Mouse (Mus musculus): ENCODE measurements around the gene Sec14l2. TPM values are rescaled to one million over a fixed set of nuclear protein-coding genes. Genes with fewer than 3 reads are reported as not detected.
A peak's percentile ranks its signal among the peaks of the same experiment; 100 is the strongest.
"Not testable (repeated sequence)": the region's sequence is repeated elsewhere in the genome, so short reads cannot be mapped to it uniquely, and the experiment has no call there.

The Sec14l2 gene
- polyA plus RNA-seq, 1 experiment: 43.0 TPM

GRCm38 (mm10) chr11:4134400-4134799, 11.2 kb upstream of the Sec14l2 start:
- no peak for DNase-seq (ENCODE audit: extremely low spot score in 1 of 2, low spot score in 1 of 2)

GRCm38 (mm10) chr11:4133450-4133849, 10.2 kb upstream of the Sec14l2 start:
- DNase-seq (ENCODE audit: extremely low spot score in 1 of 2, low spot score in 1 of 2): no peak

DNA sequence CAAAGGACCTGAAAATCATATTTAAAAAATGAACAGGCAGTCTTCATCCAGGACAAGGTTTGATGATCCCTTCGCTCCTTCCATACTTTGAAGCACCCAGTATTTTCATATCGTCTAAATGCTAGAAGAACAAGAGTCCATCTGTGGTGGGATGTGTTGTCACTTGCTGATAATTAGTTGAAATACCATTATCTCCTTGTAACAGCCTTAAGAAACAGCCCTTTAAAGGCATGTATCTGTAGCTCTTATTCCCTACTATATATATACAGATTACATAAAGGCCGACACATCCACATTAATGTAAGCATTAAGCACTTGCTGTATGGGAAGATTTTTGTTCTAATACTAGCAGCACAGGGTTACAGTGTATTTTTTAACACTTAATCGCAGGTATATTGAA, 5.2 kb upstream of the Sec14l2 start:
- not testable (repeated sequence) for DNase-seq (ENCODE audit: extremely low spot score in 1 of 2, low spot score in 1 of 2)

GRCm38 (mm10) chr11:4127059-4127458, 3.8 kb upstream of the Sec14l2 start:
- no peak for DNase-seq (ENCODE audit: extremely low spot score in 1 of 2, low spot score in 1 of 2)

GRCm38 (mm10) chr11:4123922-4124321, 707 bp upstream of the Sec14l2 start:
- peak in 1 of 2 experiments; percentile 68 for DNase-seq (ENCODE audit: extremely low spot score in 1 of 2, low spot score in 1 of 2)

DNA sequence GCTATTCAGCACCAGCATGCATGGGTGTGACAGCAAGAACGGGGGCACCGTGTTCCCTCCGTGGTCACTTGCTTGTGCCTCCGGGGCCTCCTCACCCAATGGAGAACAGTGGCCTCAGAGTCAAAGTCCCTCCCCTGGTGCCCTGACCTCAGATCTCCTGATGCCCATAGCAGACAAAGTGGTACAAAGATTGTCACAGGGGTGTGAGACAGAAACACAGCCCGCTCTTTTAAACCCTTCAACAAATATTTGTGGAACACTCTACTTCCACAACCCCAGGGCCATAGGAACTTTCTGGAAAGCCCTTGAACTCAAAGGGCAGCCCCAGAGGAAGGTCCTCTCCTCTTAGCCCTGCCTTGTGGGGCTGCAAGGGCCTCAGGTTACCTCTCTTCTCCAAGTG, 989 bp downstream of the Sec14l2 start:
- no peak for DNase-seq (ENCODE audit: extremely low spot score in 1 of 2, low spot score in 1 of 2)

- DNase-seq (ENCODE audit: extremely low spot score in 1 of 2, low spot score in 1 of 2): no peak
Measured at GRCm38 (mm10) chr11:4121691-4122090, 1.5 kb downstream of the Sec14l2 start.

DNA sequence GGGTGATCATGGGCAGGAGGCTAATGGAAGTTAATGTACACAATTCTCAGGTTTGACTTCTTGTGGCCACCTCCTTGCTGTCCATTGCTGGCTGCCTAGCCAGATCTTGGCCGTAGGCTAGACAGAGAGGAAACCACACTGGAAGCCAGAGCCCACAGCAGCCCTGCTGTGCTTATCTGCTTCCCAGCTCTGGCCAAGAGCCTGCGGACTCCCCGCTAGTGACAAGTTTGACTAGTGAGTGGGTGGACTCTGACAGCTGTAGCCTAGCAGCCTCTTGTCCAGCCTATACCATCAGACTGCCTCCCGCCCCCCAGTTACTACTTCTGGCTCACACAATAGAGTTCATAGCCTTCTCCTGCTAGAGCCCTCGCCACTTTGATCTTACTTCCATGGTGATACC, 3.6 kb downstream of the Sec14l2 start:
- DNase-seq (ENCODE audit: extremely low spot score in 1 of 2, low spot score in 1 of 2): no peak

- DNase-seq (ENCODE audit: extremely low spot score in 1 of 2, low spot score in 1 of 2): peak in 1 of 2 experiments; percentile 87
Measured at GRCm38 (mm10) chr11:4118081-4118921, 4.9 kb downstream of the Sec14l2 start.

DNA sequence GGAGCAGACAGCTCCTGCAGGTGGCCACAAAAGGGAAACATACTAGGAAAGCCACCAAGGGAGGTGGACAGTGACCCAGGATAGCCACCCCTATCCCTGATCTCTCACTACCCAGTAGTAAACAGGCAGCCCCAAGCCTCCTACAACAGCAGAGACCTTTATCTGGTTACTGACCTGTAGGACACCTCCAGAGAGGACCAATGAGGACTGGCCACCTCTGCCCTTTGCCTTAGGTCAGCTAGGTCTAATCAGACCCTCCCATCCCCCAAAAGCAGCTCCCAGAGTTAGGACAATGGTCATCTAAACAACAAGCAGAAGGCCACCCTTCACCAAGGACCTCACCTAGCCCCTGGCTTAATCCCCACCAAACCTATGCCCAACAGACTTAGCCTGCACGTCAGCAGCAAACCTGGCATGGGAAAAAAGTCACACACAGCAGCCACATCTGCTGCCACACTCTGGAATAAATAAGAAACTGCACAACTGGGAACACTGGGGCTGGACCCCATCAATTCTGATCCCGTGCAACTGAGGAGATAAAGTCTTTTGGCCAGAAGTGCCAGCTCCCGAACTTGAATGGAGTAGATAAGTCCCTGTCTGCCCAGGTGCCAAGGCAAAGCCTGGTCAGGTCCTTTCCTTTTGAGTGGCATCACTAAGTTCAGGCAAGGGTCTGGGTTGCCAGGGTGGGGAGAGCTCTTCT, 5.7 kb downstream of the Sec14l2 start:
- DNase-seq (ENCODE audit: extremely low spot score in 1 of 2, low spot score in 1 of 2): peak in 1 of 2 experiments; percentile 41

DNA sequence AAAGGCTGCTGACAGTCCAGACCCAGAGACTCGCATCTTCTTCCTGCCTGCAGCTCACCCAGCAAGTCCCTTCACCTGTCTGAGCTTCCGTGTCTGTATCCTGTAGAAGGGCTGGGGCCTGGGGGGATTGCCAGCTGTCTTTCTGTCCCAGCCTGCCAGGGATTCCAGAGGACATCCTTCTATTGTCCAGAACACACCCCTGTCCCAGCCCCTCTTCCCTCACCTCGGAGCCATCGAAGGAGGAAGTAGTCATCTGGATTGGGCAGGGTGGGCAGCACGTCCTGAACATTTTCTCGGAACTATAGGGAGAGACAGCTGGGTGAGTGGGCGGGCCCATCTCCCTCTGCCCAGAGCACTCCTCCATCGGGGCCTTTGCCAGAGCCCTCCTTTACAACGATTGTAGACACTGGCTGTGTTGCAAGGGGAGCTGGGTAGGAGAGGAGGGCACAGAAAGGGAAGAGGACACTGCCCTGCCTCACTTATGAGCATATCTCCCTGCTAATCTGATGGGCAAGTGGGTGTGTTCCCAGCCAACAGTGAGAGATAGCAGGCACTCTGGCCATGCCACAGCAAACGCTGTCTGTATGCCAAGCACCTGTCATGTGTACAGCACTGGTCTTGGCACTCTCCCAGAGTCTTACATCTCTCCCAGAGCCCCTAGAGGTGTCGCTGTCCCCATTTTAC, 6.6 kb downstream of the Sec14l2 start:
- DNase-seq (ENCODE audit: extremely low spot score in 1 of 2, low spot score in 1 of 2): peak in 1 of 2 experiments; percentile 72

- DNase-seq (ENCODE audit: extremely low spot score in 1 of 2, low spot score in 1 of 2): peak in 1 of 2 experiments; percentile 58
Measured at GRCm38 (mm10) chr11:4115407-4115806, 7.8 kb downstream of the Sec14l2 start.

GRCm38 (mm10) chr11:4114541-4114940, 8.7 kb downstream of the Sec14l2 start:
- DNase-seq (ENCODE audit: extremely low spot score in 1 of 2, low spot score in 1 of 2): not testable (repeated sequence)

GRCm38 (mm10) chr11:4113970-4114369, 9.2 kb downstream of the Sec14l2 start:
- DNase-seq (ENCODE audit: extremely low spot score in 1 of 2, low spot score in 1 of 2): no peak

GRCm38 (mm10) chr11:4113496-4113895, 9.7 kb downstream of the Sec14l2 start:
- no peak for DNase-seq (ENCODE audit: extremely low spot score in 1 of 2, low spot score in 1 of 2)

DNA sequence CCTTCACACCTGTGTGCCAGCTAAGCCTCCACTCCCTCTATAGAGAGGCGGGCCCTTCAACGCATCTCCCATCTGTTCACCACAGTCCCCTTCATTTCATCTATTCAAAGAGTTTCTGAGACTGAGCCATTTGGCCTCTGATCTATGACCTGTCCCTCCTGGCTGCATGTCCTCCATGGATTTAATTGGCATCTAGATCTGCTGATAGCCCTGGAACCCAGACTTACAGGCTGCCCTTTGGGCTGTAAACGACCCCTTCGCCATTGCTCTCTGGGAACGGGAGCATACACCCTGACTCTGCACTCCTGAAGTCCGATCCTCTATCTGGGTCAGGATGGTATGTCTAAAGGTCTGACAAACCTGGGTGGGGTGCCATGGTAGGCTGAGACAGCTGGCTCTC, 10.4 kb downstream of the Sec14l2 start:
- DNase-seq (ENCODE audit: extremely low spot score in 1 of 2, low spot score in 1 of 2): no peak

DNA sequence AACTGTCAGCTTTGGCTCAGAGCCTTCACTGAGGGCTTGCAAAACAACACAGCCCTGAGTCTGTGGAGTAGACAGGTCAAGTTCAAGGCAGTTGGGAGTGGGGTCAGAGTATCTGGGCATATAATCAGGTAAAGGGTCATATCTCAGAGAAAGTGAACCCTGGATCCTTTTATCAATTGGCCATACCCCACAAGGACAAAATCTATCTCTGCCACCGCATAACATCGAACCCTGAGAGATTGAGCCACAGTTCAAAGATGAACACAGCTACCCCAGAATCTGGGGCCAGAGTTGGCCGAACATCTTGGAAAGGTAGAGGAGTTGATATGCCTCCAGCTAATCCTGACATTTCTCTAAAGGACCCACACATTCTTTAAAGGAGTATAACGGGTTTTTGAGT, 11.2 kb downstream of the Sec14l2 start:
- DNase-seq (ENCODE audit: extremely low spot score in 1 of 2, low spot score in 1 of 2): no peak

DNA sequence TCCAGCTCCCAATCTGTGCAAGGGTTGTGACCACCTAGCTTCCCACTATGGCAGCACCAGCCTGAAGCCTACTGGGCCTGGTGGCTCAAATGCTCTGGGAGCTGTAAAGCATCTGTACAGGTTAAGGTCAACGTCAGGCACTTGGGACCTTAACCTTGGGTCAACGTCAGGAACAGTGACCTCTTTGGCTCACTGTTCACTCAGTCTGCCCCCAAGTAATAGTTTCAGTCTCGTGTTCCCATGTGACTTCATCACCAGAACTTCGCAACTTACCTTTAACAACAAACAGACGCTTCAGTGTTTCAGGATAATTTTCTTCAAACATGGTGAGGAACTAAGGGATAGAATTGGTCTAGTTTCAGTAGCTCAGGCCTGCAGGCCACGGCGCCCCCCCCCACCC, 14.5 kb downstream of the Sec14l2 start:
- no peak for DNase-seq (ENCODE audit: extremely low spot score in 1 of 2, low spot score in 1 of 2)

- DNase-seq (ENCODE audit: extremely low spot score in 1 of 2, low spot score in 1 of 2): not testable (repeated sequence)
Measured at GRCm38 (mm10) chr11:4107901-4108300, 15.3 kb downstream of the Sec14l2 start.

DNA sequence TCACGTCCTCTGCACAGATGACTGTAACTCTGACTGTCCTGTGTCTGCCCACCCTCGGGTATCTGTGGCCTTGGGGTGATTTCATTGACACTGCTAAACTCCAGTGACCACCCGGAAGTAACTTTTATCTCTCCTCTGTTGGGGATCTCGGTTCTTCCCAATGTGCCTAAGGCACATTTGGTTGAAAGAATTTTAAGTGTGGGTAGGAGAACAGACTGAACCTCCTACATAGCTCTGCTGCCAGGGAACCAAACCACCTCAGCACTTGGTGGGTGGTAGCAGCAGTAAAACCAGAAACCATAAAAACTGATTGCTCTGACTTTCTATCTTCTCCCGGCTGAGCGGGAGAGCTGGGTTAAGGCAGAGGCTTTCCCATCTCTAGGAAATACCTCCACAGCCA, 17.8 kb downstream of the Sec14l2 start:
- DNase-seq (ENCODE audit: extremely low spot score in 1 of 2, low spot score in 1 of 2): peak in 1 of 2 experiments; percentile 77

DNA sequence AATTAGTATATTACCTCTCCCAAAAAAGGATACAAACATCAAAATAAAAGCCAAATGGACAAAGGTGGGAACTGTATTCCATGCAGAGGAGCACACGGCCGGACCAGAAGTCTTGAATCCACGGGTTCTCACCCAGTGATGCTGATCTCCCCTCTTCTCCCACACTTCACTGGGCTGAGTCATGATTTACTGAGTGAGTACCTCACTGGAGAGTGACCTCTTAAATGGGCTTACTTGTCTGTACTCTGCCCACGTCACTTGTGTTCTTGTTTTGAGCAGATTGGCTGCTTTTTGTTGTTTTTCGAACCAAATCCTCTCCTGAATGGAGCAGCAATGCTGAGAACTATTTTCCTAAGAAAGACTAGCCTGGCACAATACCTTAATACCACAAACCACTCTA, 18.2 kb downstream of the Sec14l2 start:
- DNase-seq (ENCODE audit: extremely low spot score in 1 of 2, low spot score in 1 of 2): no peak

Data from frontal cortex, adult 2 months (tissue).